Mouse (Mus musculus) colon, adult 2 months (tissue): Measurements from ENCODE around the gene BC049352. TPM values are rescaled to one million over a fixed set of nuclear protein-coding genes. Genes with fewer than 3 reads are reported as not detected.

Source experiments
- polyA plus RNA-seq: library from polyadenylated mRNA; depleted of rRNA; stranded (reverse); fragments of >200 nt; gene quantifications from 2 replicates; pipeline ENCODE4 v1.2.3, GENCODE M21; 2012; rRNA removed

BC049352 gene
- polyA plus RNA-seq: 0.13 TPM in 2 replicates

DNA sequence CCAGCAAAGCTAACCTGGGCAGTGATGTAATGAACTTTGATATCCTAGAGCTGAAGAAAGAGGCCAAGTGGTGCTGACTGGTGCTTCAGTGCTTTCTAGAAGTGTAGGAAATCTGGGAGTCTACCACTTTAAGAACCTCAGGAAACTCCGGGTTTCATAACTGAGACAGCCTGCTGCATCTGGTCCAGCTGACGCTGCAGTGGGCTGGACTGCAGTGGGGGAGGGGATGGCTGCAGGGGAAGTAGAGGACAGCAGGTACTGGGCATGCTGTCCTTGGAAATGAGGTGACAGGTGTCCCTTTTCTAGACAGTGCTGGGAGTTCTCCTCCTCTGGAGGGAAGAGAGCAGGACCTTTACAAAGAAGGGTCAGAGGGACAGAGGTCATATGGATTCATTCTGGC is at the start of gene BC049352:
TSS of gene BC049352 (plus strand) at position 238 of the 400 bp plus-strand sequence.

GRCm38 (mm10) chr9:45138191-45139032 is 43.4 kb upstream of the BC049352 start, which contains the start of gene Scn4b:
Scn4b (plus strand) TSS chr9:45138395.

GRCm38 (mm10) chr9:45203797-45204410 is 22.1 kb downstream of the BC049352 start, which contains the start of gene Tmprss4:
Tmprss4 (minus strand) TSS chr9:45204092.

GRCm38 (mm10) chr9:45268597-45269325 is 87.0 kb downstream of the BC049352 start, which contains the start of gene Il10ra:
Il10ra (minus strand) TSS chr9:45269149.

Other genes with a start within 250 kb of the BC049352 start
- gene Ube4a, start 216.4 kb upstream of the BC049352 start, polyA plus RNA-seq: 5.5 and 6.8 TPM in 2 replicates
- 0.41 and 0.56 TPM in 2 replicates for gene Cd3g, start 201.6 kb upstream of the BC049352 start, polyA plus RNA-seq
- 0.43 and 0.58 TPM in 2 replicates for gene Cd3d, start 200.2 kb upstream of the BC049352 start, polyA plus RNA-seq
- gene Cd3e, start 172.4 kb upstream of the BC049352 start, polyA plus RNA-seq: 1.3 TPM in 2 replicates
- gene Mpzl2, start 142.2 kb upstream of the BC049352 start, polyA plus RNA-seq: 17.2 and 24.3 TPM in 2 replicates
- gene Mpzl3, start 126.8 kb upstream of the BC049352 start, polyA plus RNA-seq: 6.0 and 10.1 TPM in 2 replicates
- 0.30 and 0.58 TPM in 2 replicates for gene Jaml, start 102.8 kb upstream of the BC049352 start, polyA plus RNA-seq
- 0.58 and 0.86 TPM in 2 replicates for gene Scn2b, start 64.2 kb upstream of the BC049352 start, polyA plus RNA-seq
- 0.10 and 0.13 TPM in 2 replicates for gene Scn4b, start 43.6 kb upstream of the BC049352 start, polyA plus RNA-seq
- gene Tmprss4, start 22.1 kb downstream of the BC049352 start, polyA plus RNA-seq: 110 and 143 TPM in 2 replicates
- 3.7 and 3.8 TPM in 2 replicates for gene Il10ra, start 87.1 kb downstream of the BC049352 start, polyA plus RNA-seq
- 2.0 and 2.5 TPM in 2 replicates for gene Tmprss13, start 137.1 kb downstream of the BC049352 start, polyA plus RNA-seq
- 54.7 and 75.2 TPM in 2 replicates for gene Fxyd6, start 188.2 kb downstream of the BC049352 start, polyA plus RNA-seq
- 6.7 and 12.8 TPM in 2 replicates for gene Fxyd2, start 217.7 kb downstream of the BC049352 start, polyA plus RNA-seq
- 0.74 TPM in 2 replicates for gene Dscaml1, start 244.6 kb downstream of the BC049352 start, polyA plus RNA-seq